Mouse (Mus musculus): ENCODE measurements around the gene Upk2.
A peak's percentile ranks its signal among the peaks of the same experiment; 100 is the strongest.
"Not testable (repeated sequence)": the region's sequence is repeated elsewhere in the genome, so short reads cannot be mapped to it uniquely, and the experiment has no call there.

The Upk2 gene

DNA sequence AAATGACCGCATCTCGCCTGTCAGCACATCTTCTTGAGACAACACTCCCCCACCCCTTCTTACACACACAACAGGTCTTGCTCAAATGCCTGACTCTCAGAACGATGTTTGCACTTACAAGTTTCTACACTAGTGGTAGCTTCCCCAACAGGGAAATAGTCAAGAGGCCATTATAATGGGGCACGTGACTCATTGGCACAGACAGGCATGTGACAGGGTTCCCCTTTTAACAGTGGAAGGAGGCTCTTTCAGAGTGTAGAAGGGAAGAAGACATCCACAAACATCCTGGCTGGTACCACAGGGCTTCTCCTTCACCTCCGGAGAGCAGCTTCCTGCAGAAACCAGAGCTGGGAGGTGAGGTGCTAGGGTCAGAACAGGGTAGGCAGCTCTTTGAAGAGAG is 7.2 kb upstream of the Upk2 start:
- DNase-seq (ENCODE audit: low spot score): no peak

DNA sequence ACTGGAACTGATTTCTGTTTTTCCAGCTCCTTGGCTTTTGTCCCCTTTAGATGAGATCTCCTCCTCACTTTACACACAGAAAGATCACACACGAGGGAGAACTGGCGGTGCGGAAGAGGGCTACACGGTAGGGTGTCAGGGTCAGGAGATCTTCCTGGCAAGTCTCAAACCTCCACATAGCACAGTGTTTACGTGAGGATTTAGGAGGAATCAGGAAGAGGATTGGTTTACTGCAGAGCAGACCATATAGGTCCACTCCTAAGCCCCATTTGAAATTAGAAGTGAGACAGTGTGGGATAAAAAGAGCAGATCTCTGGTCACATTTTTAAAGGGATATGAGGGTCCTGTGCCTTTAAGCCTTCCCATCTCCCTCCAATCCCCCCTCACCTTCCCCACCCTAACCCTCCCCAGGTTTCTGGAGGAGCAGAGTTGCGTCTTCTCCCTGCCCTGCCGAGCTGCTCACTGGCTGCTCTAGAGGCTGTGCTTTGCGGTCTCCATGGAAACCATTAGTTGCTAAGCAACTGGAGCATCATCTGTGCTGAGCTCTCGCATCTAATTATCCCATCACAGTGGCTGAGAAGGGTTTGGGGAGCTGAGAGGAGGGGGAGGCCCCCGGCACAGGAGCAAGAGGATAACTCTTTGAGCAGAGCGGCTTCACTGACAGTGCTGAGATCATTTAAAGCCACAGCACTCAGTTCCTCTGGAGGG is 2.4 kb upstream of the Upk2 start:
- peak; percentile 93 for DNase-seq (ENCODE audit: low spot score)

DNA sequence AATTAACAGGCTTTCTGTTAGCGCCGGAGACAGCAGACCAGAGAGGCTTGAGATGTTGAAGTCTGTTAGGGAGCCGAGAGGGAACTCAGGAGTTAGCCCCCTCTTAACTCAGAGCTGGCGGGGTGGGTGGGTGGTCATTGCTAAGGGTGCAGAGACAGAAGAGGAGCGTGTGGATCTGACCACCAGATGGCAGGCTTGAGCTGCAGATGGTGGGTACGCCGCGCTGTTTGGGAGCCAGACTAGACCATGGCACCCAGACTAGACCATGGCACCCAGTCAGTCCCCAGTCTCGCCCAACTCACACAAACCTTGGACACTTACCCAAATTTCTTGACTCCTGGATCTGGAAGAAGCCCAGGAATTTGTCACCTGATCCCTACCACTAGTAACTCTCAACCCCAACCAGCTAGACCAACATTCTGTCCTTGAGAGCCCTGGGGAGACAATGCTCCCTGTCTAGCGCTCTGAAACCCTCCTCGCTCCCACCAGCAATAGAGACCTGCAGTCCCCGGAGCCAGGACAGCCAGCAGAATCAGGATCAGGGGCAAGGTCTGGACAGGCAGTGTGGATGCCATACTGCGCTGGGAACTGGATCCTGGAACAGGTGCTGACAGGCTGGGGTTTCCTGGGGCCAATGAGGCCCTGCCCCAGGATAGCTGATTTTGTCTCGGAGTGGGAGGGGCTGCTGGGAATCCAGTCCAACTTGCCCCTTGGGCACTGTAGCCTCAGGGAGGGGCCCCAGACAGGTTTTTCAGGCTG is 465 bp downstream of the Upk2 start:
- peak; percentile 88 for DNase-seq (ENCODE audit: low spot score)

DNA sequence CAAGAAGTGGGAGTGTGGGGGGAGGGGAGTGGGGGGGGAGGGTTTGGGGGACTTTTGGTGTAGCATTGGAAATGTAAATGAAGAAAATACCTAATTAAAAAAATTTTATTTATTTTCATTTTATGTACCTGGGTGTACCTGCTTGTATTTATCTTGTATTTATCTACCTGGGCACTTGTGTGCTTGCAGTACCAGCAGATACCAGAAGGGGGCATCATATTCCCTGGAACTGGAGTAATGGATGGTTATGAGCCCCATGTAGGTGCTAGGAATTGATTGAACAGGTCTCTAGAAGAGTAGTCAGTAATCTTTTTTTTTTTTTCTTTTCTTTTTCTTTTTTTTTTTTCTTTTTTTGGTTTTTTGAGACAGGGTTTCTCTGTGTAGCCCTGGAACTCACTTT is 4.4 kb downstream of the Upk2 start:
- DNase-seq (ENCODE audit: low spot score): no peak

DNA sequence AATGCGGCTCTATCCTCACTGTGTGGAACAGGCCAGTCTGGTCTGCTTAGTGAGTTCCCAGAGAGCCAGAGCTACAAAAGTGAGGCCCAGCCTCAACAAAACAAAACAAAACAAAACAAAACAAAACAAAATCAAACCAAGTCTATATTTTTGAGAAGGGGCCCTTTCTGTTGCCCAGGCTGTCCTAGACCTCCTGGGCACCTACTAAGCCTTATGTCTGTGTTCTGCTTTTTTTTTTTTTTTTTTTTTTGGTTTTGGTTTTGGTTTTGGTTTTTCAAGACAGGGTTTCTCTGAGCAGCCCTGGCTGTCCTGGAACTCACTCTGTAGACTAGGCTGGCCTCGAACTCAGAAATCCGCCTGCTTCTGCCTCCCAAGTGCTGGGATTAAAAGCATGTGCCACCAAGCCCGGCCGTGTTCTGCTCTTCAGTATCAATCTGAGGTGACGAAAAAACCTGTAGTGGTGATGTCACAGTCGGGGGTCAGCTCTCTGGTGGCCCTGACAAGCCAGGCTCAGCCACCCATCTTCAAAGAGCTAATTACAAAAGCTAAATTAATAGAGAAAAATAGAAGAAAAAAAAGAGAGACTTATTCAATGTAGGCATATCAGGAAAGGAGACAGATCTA is 10.3 kb downstream of the Upk2 start:
- not testable (repeated sequence) for DNase-seq (ENCODE audit: low spot score)

DNA sequence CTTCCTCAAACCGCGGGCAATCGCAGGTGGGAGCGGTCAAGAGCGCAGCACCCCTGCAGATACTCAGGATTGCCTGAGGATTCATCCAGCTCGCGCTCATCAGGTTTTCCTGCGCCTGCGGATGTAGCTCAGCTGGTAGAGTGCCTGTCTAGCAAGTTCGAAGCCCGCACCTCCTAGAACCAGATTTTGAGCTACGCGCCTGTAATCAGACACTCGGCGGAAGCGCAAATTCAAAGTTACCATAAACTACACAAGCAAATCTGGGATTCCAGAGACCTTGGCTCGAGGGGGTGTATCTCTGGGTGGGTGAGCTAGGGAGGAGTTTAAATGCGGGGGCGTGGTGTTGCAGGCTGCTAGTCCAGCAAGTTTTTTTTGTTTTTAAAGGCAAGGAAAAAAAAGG is 13.8 kb downstream of the Upk2 start, which contains the start of gene Foxr1:
Gene Foxr1, minus strand, starts transcription at position 176 of the 400 bp plus-strand sequence.
- DNase-seq (ENCODE audit: low spot score): no peak

DNA sequence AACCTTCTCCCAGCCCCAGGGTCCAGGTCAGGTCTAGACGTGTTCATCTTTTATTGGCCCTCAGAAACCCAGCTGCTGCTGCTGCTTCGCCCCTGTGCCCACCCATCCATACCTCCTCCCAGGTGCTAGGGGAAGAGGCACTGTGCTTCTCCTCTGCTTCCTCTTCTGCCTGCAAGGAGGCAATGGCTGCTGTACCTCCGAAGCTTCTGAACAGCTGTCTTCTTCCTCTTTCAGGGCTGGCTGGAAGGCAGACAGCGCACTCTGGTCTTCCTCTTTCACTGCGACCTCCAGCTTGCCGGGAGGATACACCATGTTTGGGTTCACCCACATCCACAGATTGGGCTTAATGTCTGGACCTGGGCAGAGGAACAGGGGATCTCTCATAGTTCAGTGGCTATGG is 19.0 kb downstream of the Upk2 start:
- no peak for DNase-seq (ENCODE audit: low spot score)

DNA sequence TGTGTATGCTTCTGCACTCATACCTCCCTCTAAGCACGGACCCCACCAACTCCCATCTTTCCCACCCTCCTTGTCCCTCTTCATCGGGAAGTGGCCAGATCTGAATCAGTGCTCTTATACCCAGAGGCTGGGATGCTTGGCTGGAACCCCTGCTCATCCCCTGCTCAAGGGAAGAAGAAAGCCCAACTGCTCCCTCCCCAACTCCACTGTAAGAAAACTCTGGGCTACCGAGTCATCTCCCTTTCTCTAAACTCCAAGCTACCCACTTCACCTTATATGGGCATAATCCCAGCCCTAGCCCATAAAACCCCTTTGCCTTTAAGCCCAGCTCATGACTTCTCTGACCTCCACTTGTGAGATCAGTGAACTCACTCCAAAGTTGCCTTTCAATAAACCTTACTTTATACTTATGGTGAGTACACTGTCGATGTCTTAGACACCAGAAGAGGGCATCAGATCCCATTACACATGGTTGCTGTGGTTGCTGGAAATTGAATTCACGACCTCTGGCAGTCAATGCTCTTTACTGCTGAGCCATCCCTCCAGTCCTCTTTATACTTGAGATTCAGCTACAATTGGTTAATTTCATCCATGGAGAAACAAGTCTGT is 22.1 kb downstream of the Upk2 start:
- DNase-seq (ENCODE audit: low spot score): no peak

DNA sequence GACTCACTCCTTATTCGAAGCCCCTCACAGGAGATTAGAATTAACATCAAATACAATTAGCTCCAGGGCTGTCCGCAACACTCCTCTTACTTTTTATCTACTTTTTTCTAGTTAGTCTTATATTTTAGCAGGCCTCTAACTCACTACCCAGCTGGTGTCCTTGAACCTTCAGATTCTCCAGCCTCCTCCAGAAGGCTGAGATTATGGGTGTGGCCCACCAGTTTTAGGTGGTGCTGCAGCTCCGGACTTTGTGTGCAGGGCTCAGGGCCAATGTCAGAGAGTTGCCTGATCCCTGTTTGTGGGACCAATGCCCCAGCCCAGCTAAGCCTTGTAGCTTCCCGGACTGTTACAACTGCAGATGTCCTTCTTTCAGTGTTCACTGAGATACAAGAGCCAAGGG is 31.2 kb downstream of the Upk2 start:
- DNase-seq (ENCODE audit: low spot score): no peak

DNA sequence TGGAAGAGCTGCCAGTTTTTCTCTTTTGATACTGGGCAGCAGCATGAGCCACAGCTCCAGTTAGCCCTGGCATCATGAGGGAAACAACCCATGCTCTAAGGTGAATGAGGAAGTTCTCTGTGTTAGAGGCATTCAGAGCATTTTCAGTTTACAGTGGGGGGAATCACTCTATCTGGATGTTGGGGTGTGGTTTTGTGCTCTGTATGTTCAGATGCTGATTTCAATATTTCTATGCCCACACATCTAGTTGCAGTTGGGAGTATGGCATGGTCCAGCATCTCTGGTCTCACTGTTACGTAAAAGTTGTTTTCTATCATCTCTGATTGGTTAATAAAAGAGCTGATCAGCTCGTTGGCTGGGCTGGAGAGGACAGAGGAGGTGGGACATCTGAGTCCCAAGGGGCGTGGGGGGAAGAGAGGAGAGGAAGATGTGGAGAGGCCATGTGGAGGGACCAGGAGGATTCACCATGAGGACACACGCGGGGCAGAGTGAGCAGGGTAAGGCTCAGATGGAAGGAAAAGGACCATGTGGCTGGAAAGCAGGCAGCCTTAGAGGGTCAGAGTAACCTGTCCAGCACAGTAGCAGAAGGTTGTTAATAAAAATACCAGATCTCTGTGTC is 34.4 kb downstream of the Upk2 start:
- DNase-seq (ENCODE audit: low spot score): no peak

DNA sequence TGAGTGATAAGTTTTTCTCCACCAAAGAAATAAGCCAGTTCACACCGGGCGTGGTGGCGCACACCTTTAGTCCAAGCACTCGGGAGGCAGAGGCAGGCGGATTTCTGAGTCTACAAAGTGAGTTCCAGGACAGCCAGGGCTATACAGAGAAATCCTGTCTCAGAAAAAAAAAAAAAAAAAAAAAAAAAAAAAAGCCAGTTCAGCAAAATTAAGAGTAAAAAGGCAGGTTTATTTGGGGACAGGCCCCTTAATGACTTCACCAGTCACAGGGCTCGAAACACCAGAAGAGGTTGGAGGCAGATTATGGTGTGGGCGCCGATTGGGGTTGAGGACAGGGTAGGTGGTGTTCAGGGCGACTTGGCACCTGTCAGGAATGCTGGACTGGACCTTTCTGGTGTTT is 35.0 kb downstream of the Upk2 start:
- not testable (repeated sequence) for DNase-seq (ENCODE audit: low spot score)

DNA sequence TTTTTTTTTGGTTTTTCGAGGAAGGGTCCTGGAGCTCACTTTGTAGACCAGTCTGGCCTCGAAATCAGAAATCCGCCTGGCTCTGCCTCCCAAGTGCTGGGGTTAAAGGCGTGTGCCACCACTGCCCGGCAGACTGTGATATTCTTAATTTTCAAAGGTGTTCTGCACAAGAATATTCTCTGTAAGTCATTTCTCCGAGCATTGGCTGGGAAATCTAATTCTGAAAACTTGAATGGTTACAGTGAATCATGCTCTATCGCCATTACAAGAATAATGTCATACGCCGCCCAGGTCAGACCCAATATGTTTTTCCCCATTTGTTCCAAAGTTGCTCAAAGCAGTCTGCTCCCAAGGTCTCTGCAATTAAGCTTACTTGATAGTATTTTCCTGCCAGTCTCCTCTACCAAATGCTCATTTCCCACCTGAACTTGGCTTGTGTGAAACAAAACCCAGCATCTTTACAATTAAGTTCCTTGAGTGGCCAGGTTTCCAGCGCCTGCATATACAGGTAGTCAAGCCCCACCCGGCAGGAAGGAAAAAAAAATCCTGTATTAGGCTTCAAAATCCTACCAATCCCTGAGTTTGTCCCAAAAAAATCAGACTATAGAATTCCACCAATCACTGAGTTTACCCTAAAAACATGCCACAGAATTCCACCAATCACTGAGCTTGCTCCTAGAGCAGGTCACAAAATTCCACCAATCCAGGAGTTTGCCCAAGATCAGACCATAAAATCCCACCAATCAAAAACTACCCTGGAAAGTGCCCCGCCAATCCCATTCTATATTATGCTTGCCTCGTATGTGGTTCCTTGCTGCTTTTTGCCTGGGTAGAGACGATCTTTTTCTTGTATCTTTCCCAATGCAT is 36.0 kb downstream of the Upk2 start, which contains the start of gene Ccdc84:
Gene Ccdc84, minus strand, starts transcription at position 51 of the 867 bp plus-strand sequence.
- no peak for DNase-seq (ENCODE audit: low spot score)

DNA sequence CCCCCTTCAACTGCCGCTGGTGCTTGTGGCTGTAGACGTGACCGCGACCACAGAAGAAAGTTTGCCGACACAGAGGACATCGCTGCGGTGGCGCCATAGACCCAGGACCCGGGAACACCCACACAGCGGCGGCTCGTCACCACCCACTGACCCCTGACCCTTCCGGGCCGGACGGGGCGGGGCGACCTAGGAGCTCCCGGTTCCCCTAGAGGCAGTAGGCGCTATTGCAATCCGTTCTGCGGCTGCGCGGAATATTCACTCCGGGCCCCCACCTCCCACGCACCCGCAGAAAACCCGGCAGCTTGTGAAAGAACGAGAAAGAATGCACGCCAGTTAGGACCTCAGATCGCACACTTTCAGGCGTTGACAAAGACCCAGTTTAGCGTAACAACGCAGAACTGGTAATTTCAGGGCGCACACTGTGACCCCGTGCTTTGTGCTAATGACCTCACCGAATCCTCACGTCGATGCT is 36.8 kb downstream of the Upk2 start:
- peak; percentile 95 for DNase-seq (ENCODE audit: low spot score)

DNA sequence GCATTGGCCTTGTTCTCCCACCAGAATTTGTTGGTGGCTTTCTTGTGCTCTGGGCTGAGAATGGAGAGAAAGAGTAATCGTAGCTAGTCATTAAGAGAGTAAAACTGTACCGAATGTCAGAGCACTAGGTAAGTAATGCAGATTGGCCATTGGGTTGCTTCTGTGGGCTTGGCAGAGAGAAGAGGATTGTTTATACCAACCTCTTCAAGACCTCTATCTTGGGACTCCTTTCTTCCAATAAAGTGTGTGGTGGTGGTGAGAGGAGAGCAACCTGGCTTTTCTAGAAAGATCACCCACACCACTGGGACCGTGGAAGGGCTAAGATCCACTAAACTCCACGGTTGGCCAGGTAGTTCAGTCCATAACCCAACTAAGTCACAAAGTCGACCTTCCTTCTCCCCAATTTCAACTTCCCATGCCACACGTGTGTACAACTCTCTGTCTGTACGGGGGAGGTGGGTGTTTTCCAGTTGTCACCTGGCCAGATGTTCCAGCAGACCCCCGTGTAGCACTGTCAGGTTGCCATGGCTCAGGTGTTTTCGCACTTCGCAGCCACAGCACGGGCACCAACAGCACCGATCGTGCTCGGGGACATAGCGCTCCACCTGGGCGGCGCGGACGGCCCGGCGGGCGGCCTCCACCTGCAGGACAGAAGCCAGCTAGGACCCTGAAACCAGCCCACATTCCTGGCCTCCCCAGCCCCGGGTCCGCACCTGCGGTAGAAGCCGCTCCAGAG is 37.5 kb downstream of the Upk2 start:
- DNase-seq (ENCODE audit: low spot score): no peak

DNA sequence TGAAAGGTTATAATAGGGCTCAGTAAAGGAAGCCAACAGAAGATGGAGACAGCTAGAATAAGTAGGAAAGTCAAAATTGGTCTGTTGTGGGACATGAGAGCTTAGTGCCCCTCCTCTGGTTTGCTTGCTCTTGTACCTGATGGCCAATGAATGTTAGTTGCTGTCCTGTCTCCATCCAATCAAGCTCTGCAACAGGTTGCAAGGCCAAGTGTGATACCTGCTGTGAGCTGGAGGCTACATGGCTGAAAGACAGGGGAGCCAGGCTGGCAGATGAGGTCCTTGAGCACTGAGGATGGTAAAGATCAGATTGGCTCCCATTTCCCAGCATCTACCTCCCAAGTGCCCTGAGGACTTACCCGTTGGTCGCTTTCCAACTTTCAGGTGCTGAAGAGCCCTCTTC is 42.0 kb downstream of the Upk2 start:
- no peak for DNase-seq (ENCODE audit: low spot score)

DNA sequence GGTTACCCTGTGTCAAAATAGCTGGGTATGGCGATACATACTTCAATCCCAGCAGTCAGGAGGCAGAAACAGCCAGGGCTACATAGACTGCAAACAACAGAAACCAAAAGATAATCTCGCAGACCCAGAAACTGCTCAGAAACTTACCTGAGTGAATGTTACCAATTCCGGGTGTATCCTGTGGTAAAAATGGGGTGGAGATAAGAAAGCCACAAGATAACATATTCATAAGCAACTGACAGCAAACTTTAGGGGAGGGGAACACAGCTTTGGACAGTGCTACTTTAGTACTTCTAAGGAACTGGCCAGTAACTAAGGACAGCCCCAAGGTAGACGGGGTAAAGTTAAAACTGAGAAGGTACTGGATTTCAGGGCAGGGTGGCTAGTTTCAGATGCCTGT is 42.5 kb downstream of the Upk2 start:
- DNase-seq (ENCODE audit: low spot score): no peak

DNA sequence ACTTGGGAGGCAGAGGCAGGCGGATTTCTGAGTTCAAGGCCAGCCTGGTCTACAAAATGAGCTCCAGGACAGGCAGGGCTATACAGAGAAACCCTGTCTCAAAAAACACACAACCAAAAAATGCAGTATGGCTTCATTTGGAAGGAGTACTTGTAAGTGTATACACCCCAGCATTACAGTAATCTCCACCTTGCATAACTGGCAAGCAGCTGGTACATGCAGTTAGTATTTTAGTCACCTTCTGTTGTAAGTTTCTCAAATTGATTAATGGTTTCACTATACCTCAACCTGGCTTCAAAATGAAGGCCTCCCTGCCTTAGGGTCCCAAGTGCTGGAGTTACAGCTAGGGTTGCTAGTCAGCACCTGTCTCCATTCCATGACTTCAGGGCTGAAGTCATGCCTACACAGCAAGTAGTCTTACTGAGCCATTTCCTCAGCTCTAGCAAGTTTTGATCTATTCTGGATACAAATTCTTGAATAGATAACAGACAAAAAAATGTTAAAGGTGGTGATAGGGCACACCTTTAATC is 43.1 kb downstream of the Upk2 start:
- no peak for DNase-seq (ENCODE audit: low spot score)

DNA sequence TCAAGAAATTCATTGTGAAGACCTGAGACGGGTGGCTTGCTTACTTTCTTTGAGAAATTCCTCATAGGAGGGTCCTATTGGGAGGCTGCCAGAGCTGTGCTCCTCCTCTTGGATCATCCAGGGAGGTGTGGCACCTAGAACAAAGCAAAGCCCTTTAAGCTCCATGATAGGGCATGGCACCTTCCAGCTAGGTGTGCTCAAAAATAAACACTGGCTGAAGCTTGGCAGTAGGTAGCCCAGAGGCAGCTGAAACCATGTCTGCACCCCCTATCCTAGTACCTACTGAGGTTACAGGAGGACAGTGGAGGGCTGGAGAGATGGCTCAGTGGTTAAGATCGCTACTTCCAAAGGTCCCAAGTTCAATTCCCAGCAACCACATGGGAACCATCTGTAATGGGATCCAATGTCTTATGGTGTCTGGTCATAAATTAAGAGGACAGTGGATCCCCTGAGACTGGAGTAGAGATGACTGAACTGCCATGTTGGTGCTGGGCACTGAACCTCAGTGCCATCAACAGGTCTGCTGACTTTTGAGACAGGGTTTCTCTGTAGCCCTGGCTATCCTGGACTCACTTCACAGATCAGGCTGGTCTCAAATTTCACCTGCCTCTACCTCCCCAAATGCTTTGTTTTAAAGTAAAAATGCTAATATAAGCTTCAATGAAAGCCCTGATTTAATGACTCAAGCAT is 44.0 kb downstream of the Upk2 start:
- DNase-seq (ENCODE audit: low spot score): no peak

DNA sequence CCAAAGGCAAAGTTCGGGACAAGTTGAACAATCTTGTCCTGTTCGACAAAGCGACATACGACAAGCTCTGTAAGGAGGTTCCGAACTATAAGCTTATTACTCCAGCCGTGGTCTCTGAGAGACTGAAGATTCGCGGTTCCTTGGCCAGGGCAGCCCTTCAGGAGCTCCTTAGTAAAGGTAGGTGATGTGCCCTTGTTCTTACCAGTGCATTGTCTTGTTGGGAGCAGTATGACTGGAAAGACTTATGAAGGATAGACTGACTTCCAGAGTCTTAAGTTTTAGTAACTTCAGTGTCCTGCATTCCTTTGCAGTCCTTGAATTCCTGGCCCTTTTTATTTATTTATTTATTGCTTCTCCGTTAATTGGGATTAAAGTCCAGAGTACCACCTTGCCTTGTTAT is 46.1 kb downstream of the Upk2 start:
- not testable (repeated sequence) for DNase-seq (ENCODE audit: low spot score)

DNA sequence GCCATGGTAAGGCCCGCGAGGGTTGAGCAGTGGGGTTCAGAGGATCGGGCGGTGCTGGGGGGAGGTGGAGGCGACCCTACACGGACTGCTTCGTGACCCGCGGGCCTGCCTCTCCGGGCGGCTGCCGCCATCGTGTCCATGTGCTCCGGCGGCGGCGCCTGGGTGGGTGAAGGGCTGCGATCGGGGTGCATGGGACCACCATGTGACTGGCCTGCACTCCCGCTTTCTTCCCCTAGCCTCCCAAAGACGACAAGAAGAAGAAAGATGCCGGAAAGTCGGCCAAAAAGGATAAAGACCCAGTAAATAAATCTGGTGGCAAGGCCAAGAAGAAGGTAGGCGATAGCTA is 47.1 kb downstream of the Upk2 start:
- no peak for DNase-seq (ENCODE audit: low spot score)

Measured in embryo, embryonic 10.5 days (tissue).